ENCODE assay signal across 21 mouse cellular contexts in genomic region chr15:86375262-86375661, GRCm38 (mm10).
DNase-seq lines count a peak whose midpoint lies in the region; ATAC-seq and TF ChIP-seq lines count a peak whose summit lies in the region.
"Had no signal": no experiment of that assay in that cellular context is flagged by ENCODE, and none has a peak within 500 bp of the region (broad histone marks: within the 10 kb centered on the region; RNA-seq: fewer than 3 reads in every experiment).

No protein-coding gene starts in this region.

- H3K79me2 ChIP-seq in CH12.LX (replicated peaks; ENCODE audit: control insufficient read depth, extremely low read depth, insufficient read depth, poor library complexity, severe bottlenecking), result no peaks in the 10 kb centered on the region; the same call in 1 of the 2 replicates

- no peaks in the 10 kb centered on the region for H3K9me3 ChIP-seq in hindbrain, embryonic 13.5 days
- no peaks in the 10 kb centered on the region for H3K9me3 ChIP-seq in hindbrain, embryonic 16.5 days (ENCODE audit: control insufficient read depth, low read length)
- H3K9me3 ChIP-seq in intestine, postnatal 0 days (ENCODE audit: control insufficient read depth), result no peaks in the 10 kb centered on the region
- no peaks in the 10 kb centered on the region for H3K9me3 ChIP-seq in intestine, embryonic 15.5 days
- H3K9me3 ChIP-seq in CH12.LX (replicated peaks; ENCODE audit: low read length), result no peaks in the 10 kb centered on the region
- H3K9me3 ChIP-seq: G1E had no signal

- no peak for TF ChIP-seq RAD21 in CH12.LX (IDR thresholded peaks at IDR 0.05; ENCODE audit: low read depth, low read length)

- no peak for TF ChIP-seq POLR2A in CH12.LX (IDR thresholded peaks at IDR 0.05; ENCODE audit: low read depth, low read length)

- no peak for TF ChIP-seq CTCF in intestine, postnatal 0 days (IDR thresholded peaks at IDR 0.05; ENCODE audit: low read depth)
- TF ChIP-seq CTCF in CH12.LX (conservative IDR thresholded peaks at IDR 0.05 in 1 of 2, IDR thresholded peaks at IDR 0.05 in 1 of 2; ENCODE audit: low read depth in 2 of 2, low read length in 2 of 2), result no peak

- no peaks in the 10 kb centered on the region for H3K36me3 ChIP-seq in hindbrain, embryonic 13.5 days
- no peaks in the 10 kb centered on the region for H3K36me3 ChIP-seq in hindbrain, embryonic 16.5 days (ENCODE audit: control insufficient read depth, insufficient read depth, low read length)
- H3K36me3 ChIP-seq in intestine, postnatal 0 days (ENCODE audit: control insufficient read depth, insufficient read depth), result no peaks in the 10 kb centered on the region
- no peaks in the 10 kb centered on the region for H3K36me3 ChIP-seq in intestine, embryonic 15.5 days
- peaks cover 0 to 18% of the 10 kb centered on the region in 2 experiments for H3K36me3 ChIP-seq in CH12.LX (replicated peaks in 1 of 2; ENCODE audit: control insufficient read depth in 1 of 2, insufficient read depth in 1 of 2, low read length in 1 of 2)

- 87% methylated on average over 3 of the region's 3 CpGs for WGBS in hindbrain, embryonic 13.5 days
- 90% methylated on average over 3 of the region's 3 CpGs for WGBS in hindbrain, embryonic 16.5 days
- WGBS in intestine, postnatal 0 days, result 44% methylated on average over 3 of the region's 3 CpGs
- 67% methylated on average over 3 of the region's 3 CpGs for WGBS in intestine, embryonic 15.5 days

- H3K4me2 ChIP-seq in hindbrain, embryonic 13.5 days, result no peak overlapping the region
- H3K4me2 ChIP-seq in hindbrain, embryonic 16.5 days (ENCODE audit: low read length), result no peak overlapping the region
- no peak overlapping the region for H3K4me2 ChIP-seq in intestine, postnatal 0 days (replicated peaks; ENCODE audit: low read depth)
- H3K4me2 ChIP-seq in intestine, embryonic 15.5 days (replicated peaks), result no peak overlapping the region
- H3K4me2 ChIP-seq in CH12.LX (ENCODE audit: insufficient read depth, low read depth, poor library complexity, severe bottlenecking), result no peak overlapping the region; the same call in 1 of the 2 replicates

- H3K9ac ChIP-seq in hindbrain, embryonic 13.5 days, result no peak overlapping the region
- no peak overlapping the region for H3K9ac ChIP-seq in hindbrain, embryonic 16.5 days (ENCODE audit: low read depth, low read length)
- H3K9ac ChIP-seq in intestine, postnatal 0 days (ENCODE audit: low read depth, low read length), result no peak overlapping the region
- no peak overlapping the region for H3K9ac ChIP-seq in intestine, embryonic 15.5 days
- peak overlapping the region; percentile 25; the same call in 1 of the 2 replicates for H3K9ac ChIP-seq in CH12.LX (ENCODE audit: insufficient read depth, low read depth)

- TF ChIP-seq EP300 in CH12.LX (IDR thresholded peaks at IDR 0.05; ENCODE audit: low read length), result no peak

- H3K27ac ChIP-seq in hindbrain, embryonic 13.5 days, result peak overlapping the region; percentile 18; the same call in 1 of the 2 replicates
- no peak overlapping the region for H3K27ac ChIP-seq in hindbrain, embryonic 16.5 days (ENCODE audit: low read depth, low read length)
- no peak overlapping the region for H3K27ac ChIP-seq in intestine, postnatal 0 days (ENCODE audit: low read depth, low read length)
- no peak overlapping the region for H3K27ac ChIP-seq in intestine, embryonic 15.5 days
- H3K27ac ChIP-seq in CH12.LX (ENCODE audit: insufficient read depth, low read depth), result no peak overlapping the region; the same call in 1 of the 2 replicates

- no peak for ATAC-seq in hindbrain, embryonic 13.5 days (ENCODE audit: low FRiP score)
- no peak for ATAC-seq in hindbrain, embryonic 16.5 days
- peak; percentile 60; the same call in 1 of the 2 replicates for ATAC-seq in intestine, postnatal 0 days
- ATAC-seq in intestine, embryonic 15.5 days, result no peak
- ATAC-seq: activated CD4-positive, CD25-positive, alpha-beta regulatory T cell, adult 4 months; CD4-positive, CD25-positive, alpha-beta regulatory T cell, adult 4 months; Patski had no signal

- in situ Hi-C loops in CH12.LX (cut with MboI; ENCODE audit: low pct_ligation_motif_present, low pct_unique_long_range_greater_than_20kb, low sequenced_read_pairs), result no loop called here

- no peak for DNase-seq in CH12.LX (ENCODE audit: extremely low read depth)
- DNase-seq in cerebellum, postnatal 4 days (ENCODE audit: low spot score in 2 of 2), result no peak
- DNase-seq: adrenal gland, adult 2 months; adrenal gland, adult 8-10 months; adrenal gland, postnatal 10 days; adrenal gland, postnatal 14 days; adrenal gland, postnatal 25 days; adrenal gland, postnatal 36 days; B cell, adult 2 months; cerebellum, adult 11 months; cerebellum, adult 11-12 months; cerebellum, adult 18-20 months; cerebellum, adult 2 months had no signal

- dilution Hi-C loops in CH12.LX (cut with MboI; ENCODE audit: extremely low pct_ligation_motif_present, extremely low pct_unique_long_range_greater_than_20kb, low sequenced_read_pairs), result no loop called here

- no peaks in the 10 kb centered on the region for H3K27me3 ChIP-seq in hindbrain, embryonic 13.5 days
- H3K27me3 ChIP-seq in hindbrain, embryonic 16.5 days (replicated peaks; ENCODE audit: control insufficient read depth, insufficient read depth, low read length), result no peaks in the 10 kb centered on the region
- no peaks in the 10 kb centered on the region for H3K27me3 ChIP-seq in intestine, postnatal 0 days (replicated peaks; ENCODE audit: control insufficient read depth, insufficient read depth, low read length)
- no peaks in the 10 kb centered on the region for H3K27me3 ChIP-seq in intestine, embryonic 15.5 days (replicated peaks)
- no peaks in the 10 kb centered on the region for H3K27me3 ChIP-seq in CH12.LX (replicated peaks)
- H3K27me3 ChIP-seq: Patski had no signal

- H3K4me1 ChIP-seq in hindbrain, embryonic 13.5 days (replicated peaks), result peaks cover 4% of the 10 kb centered on the region; the same call in 1 of the 2 replicates
- no peaks in the 10 kb centered on the region for H3K4me1 ChIP-seq in hindbrain, embryonic 16.5 days (ENCODE audit: control insufficient read depth, insufficient read depth, low read depth, low read length)
- 0 out of 2 replicates have a peak, but pooled peaks cover 4% of the 10 kb centered on the region for H3K4me1 ChIP-seq in intestine, postnatal 0 days (replicated peaks; ENCODE audit: control insufficient read depth, insufficient read depth, low read length)
- H3K4me1 ChIP-seq in intestine, embryonic 15.5 days (replicated peaks), result no peaks in the 10 kb centered on the region
- H3K4me1 ChIP-seq in CH12.LX (ENCODE audit: control insufficient read depth in 1 of 2, insufficient read depth in 2 of 2), result peaks cover 16 to 65% of the 10 kb centered on the region in 2 experiments

- no peak overlapping the region for H3K4me3 ChIP-seq in hindbrain, embryonic 13.5 days
- H3K4me3 ChIP-seq in hindbrain, embryonic 16.5 days (ENCODE audit: low read length), result no peak overlapping the region
- no peak overlapping the region for H3K4me3 ChIP-seq in intestine, postnatal 0 days (ENCODE audit: low read depth, low read length)
- no peak overlapping the region for H3K4me3 ChIP-seq in intestine, embryonic 15.5 days (replicated peaks)
- peak overlapping the region in 1 of 3 experiments; percentile 20 for H3K4me3 ChIP-seq in CH12.LX (replicated peaks in 1 of 3; ENCODE audit: low read depth in 2 of 3, low read length in 2 of 3, poor library complexity in 1 of 3)

TF ChIP-seq in CH12.LX, 34 proteins besides CTCF, POLR2A, EP300 and RAD21:
- TF ChIP-seq CHD2 (IDR thresholded peaks at IDR 0.05; ENCODE audit: low read length) (no peak), IRF4 (IDR thresholded peaks at IDR 0.05; ENCODE audit: low read depth, low read length) (peak; percentile 57)
